Mouse (Mus musculus) cerebellum, adult 8-10 months (tissue): ENCODE measurements around the gene Gck.
A peak's percentile ranks its signal among the peaks of the same experiment; 100 is the strongest.

Source experiments
- DNase-seq: peaks from one replicate; pipeline ENCODE4 v3.0.0; 2022

Gene Gck

GRCm38 (mm10) chr11:5949586-5950352 is at the start of gene Gck:
Gck (minus strand) TSS chr11:5950081.
- no peak for DNase-seq

GRCm38 (mm10) chr11:5998472-5998871 is 48.6 kb upstream of the Gck start:
- no peak for DNase-seq

GRCm38 (mm10) chr11:5995989-5996388 is 46.1 kb upstream of the Gck start:
- peak; percentile 94 for DNase-seq

GRCm38 (mm10) chr11:5994880-5995279 is 45.0 kb upstream of the Gck start:
- no peak for DNase-seq

GRCm38 (mm10) chr11:5994212-5994611 is 44.3 kb upstream of the Gck start:
- DNase-seq: peak; percentile 70

GRCm38 (mm10) chr11:5990910-5991309 is 41.0 kb upstream of the Gck start:
- no peak for DNase-seq

- DNase-seq: no peak
Observed at GRCm38 (mm10) chr11:5989954-5990593, 40.2 kb upstream of the Gck start.

GRCm38 (mm10) chr11:5988126-5988525 is 38.2 kb upstream of the Gck start:
- no peak for DNase-seq

- DNase-seq: peak; percentile 71
Observed at GRCm38 (mm10) chr11:5983629-5984028, 33.7 kb upstream of the Gck start.

- DNase-seq: no peak
Observed at GRCm38 (mm10) chr11:5981323-5981722, 31.4 kb upstream of the Gck start.

- no peak for DNase-seq
Observed at GRCm38 (mm10) chr11:5980561-5980960, 30.7 kb upstream of the Gck start.

GRCm38 (mm10) chr11:5980108-5980507 is 30.2 kb upstream of the Gck start:
- no peak for DNase-seq

GRCm38 (mm10) chr11:5979088-5979487 is 29.2 kb upstream of the Gck start:
- no peak for DNase-seq

GRCm38 (mm10) chr11:5976106-5976505 is 26.2 kb upstream of the Gck start:
- no peak for DNase-seq

GRCm38 (mm10) chr11:5975068-5975467 is 25.2 kb upstream of the Gck start:
- no peak for DNase-seq

GRCm38 (mm10) chr11:5974053-5974452 is 24.2 kb upstream of the Gck start:
- DNase-seq: no peak

GRCm38 (mm10) chr11:5973151-5973550 is 23.3 kb upstream of the Gck start:
- DNase-seq: no peak

GRCm38 (mm10) chr11:5971202-5971601 is 21.3 kb upstream of the Gck start:
- DNase-seq: no peak

- DNase-seq: no peak
Observed at GRCm38 (mm10) chr11:5968223-5968622, 18.3 kb upstream of the Gck start.

GRCm38 (mm10) chr11:5966751-5967150 is 16.9 kb upstream of the Gck start:
- no peak for DNase-seq

- no peak for DNase-seq
Observed at GRCm38 (mm10) chr11:5965865-5966264, 16.0 kb upstream of the Gck start.

GRCm38 (mm10) chr11:5960051-5960450 is 10.2 kb upstream of the Gck start:
- no peak for DNase-seq

GRCm38 (mm10) chr11:5955546-5956276 is 5.8 kb upstream of the Gck start, which contains the start of gene Ykt6:
Ykt6 (plus strand) TSS chr11:5955693.
- DNase-seq: peak; percentile 91
